Mouse (Mus musculus): ENCODE results near the gene Vav2. TPM values are rescaled to one million over a fixed set of nuclear protein-coding genes. Genes with fewer than 3 reads are reported as not detected.

Gene Vav2
- 13.9 and 15.7 TPM in 2 replicates for polyA plus RNA-seq (2015; fragmentation: Nextera tagmentation; extraction: Ambion mirVana)

DNA sequence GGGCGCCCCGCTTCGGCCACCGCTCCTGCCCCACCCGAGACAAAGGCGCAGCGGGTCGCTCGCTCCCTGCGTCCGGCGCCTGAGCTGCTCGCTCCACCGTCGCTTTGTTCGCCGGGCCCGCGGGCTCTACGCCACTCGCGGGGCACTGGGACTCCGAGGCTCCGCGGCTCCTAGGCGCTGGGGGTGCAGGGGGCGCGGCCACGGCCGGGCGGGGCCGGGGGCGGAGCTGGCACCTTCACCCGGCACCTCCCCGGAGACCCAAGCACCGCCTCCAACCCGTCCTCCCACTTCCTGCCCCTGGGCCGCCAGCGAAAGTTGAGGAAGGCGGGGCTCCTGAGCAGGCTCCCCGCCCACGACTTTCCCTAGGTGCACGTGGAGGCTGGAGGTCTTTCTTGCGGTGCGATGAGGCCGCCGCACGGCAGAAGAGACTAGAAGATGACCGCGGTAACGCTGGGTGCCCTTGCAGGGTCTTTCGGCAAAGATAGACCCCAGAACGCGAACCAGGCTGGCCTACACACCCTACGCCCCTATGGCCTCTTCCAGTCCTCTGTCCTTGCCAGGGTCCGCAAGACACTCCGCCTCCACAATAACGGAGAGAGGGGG is at the start of gene Vav2:
Gene Vav2, minus strand, starts transcription at position 179 of the 603 bp plus-strand sequence.
- peak within 1 kb of the TSS; percentile 60 for H3K9ac ChIP-seq
- H3K9me3 ChIP-seq = no peaks in the 10 kb centered on the region
- peak within 1 kb of the TSS; percentile 95 for H3K4me2 ChIP-seq
- H3K27ac ChIP-seq = peak within 1 kb of the TSS; percentile 69
- peak; percentile 90 for ATAC-seq (replicated peaks)
- under 1% methylated on average over 58 of the region's 58 CpGs for WGBS
- H3K27me3 ChIP-seq (replicated peaks) = no peaks in the 10 kb centered on the region
- peaks cover 49% of the 10 kb centered on the region for H3K4me1 ChIP-seq
- H3K4me3 ChIP-seq = peak within 1 kb of the TSS; percentile 52
- H3K36me3 ChIP-seq (replicated peaks) = no peaks in the 10 kb centered on the region

DNA sequence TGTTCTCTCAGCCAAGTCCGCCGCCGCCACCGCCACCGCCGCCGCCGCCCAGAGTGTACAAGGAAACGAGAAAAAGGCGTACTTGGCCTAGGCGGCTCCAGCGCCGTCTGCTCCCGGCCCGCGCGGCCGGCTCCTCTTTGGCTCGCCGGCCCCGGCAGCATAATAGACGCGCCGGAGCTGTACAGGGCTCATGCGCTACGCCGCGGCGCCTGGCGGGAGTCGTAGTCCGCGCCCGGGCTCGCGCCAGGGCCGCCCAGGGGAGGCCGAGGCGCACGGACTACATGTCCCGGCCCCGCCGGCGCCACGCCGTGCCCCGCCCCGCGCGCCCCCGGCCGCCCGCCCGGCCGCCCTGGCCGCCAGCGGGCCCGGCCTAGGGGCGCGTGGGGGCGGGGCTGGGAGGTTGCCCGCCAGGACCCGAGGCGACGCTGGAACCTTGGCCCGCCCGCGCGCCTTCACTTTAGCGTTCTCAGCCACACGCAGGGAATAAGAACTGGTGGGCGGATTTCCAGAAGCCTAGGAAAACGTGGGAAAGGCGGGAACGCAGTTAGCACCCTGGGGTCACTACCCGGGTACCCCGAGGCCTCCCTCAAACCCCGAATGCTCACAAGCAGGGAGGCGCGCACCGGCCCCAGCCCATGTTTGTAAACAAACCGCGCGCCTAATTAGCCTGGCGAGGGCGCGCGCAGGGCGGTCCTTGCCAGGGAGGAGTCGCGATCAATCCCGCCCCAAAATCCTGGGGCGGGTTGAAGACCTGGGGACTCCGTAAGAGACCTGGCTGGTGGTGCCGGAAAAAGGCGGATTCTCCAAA is 48.9 kb upstream of the Vav2 start:
- peak overlapping the region; percentile 88 for H3K9ac ChIP-seq
- peak overlapping the region; percentile 78 for H3K4me3 ChIP-seq
- H3K4me1 ChIP-seq = peaks cover 45% of the 10 kb centered on the region
- peak overlapping the region; percentile 96 for H3K4me2 ChIP-seq
- H3K27me3 ChIP-seq (replicated peaks) = no peaks in the 10 kb centered on the region
- no peaks in the 10 kb centered on the region for H3K9me3 ChIP-seq
- H3K36me3 ChIP-seq (replicated peaks) = no peaks in the 10 kb centered on the region
- peak overlapping the region; percentile 96 for H3K27ac ChIP-seq
- peak; percentile 99 for ATAC-seq (replicated peaks)
- under 1% methylated on average over 75 of the region's 96 CpGs for WGBS

DNA sequence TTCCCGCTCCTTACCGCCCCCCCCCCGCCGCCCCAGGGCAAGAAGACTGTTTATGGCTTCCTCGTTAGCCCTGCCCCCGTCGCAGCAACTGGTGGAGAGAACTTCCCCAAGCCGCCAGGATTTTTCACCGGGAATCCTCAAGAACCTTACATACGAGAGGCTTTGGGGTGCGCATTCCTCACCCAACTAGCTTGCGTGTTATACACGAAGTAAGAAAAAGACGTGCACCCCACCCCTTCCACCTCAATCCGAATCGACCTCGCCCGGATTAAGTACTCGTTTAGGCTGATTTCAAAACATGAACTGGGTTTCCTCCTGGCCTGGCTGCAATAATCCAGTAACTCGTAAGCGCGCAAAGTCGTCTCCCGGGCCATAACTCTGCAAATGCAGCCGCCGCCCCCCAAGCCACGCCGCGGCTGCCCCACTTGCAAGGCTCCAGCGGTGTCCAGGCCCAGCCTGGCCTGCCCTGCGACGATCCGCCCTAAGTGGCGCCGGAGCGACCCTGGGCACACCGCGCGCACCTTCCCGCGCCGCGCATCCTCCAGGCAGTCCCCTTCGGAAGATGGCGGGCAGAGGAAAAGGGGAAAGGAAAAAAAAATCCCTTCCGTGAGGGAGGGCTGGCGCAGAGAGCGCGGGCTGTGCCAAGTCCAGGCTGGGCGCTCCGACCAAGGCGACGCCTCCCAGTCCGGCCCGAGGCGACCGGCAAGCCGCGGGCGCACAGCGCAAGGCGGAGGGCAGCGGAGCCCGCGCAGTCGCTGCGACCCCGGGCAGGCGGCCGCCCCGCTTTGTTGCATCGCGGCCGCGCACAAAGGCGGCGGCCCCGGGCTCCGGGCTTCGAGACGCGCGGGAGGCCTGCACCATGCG is 48.0 kb upstream of the Vav2 start:
- H3K9me3 ChIP-seq = no peaks in the 10 kb centered on the region
- H3K36me3 ChIP-seq (replicated peaks) = no peaks in the 10 kb centered on the region
- H3K9ac ChIP-seq = peak overlapping the region; percentile 88
- WGBS = under 1% methylated on average over 79 of the region's 84 CpGs
- peaks cover 54% of the 10 kb centered on the region for H3K4me1 ChIP-seq
- H3K4me3 ChIP-seq = peak overlapping the region; percentile 78
- peak overlapping the region; percentile 96 for H3K4me2 ChIP-seq
- peak overlapping the region; percentile 96 for H3K27ac ChIP-seq
- ATAC-seq (replicated peaks) = peak; percentile 65
- no peaks in the 10 kb centered on the region for H3K27me3 ChIP-seq (replicated peaks)

DNA sequence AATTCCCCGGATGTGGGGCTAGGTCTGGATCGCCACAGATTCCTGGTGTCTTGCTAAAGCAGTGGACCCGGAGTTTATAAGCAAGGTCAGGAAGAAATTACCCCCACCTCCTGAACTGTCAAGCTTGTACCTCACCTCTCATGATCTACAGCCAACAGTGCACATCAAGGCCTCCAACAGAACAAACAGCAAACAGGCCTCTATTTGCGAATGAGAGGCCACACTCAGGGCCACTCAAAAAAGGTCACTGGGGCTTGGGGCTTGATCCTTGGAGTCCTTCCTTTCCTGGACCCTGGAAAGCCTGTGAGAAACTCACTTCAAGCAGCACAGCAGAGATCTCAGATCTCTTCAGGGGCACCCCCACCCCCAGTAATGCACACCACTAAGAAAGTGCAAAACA is 47.1 kb upstream of the Vav2 start:
- no peaks in the 10 kb centered on the region for H3K9me3 ChIP-seq
- H3K9ac ChIP-seq = peak overlapping the region; percentile 88
- H3K4me3 ChIP-seq = peak overlapping the region; percentile 78
- no peaks in the 10 kb centered on the region for H3K27me3 ChIP-seq (replicated peaks)
- H3K27ac ChIP-seq = no peak overlapping the region
- ATAC-seq (replicated peaks) = no peak
- 33% methylated on average over 4 of the region's 4 CpGs for WGBS
- H3K36me3 ChIP-seq (replicated peaks) = no peaks in the 10 kb centered on the region
- peaks cover 63% of the 10 kb centered on the region for H3K4me1 ChIP-seq
- peak overlapping the region; percentile 96 for H3K4me2 ChIP-seq

DNA sequence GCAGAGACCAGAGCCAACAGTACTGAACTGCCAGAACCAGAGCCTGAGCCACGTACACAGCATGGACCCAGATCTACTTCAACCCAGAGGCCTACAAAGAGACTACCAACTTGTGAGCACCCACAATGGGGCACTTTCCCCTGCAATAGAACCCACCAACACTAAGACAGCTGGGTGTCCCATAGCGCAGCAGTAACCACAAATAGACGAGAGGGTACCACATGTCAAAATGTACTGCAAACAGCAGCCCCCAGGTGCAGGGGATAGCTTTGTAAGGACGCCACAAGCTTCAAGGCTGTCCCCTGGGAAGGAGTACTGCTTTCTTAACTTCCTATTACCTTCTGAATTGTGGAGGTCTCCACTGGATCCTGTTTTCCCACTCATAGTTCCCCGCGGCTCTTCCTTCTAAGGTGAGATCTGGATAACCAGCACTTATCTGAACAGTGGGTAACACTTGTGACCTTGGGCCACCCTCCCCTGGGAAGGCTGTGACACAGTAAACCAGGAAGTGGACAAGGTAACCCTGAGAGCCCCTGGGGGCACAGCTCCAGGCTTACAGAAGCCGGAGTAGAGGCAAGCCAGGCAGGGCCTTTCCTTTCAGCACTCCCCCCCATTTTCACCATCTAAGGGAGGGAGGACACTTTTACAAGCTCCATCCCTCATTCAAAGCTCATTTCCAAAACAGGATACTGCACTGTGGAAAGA is 46.4 kb upstream of the Vav2 start:
- Histone ChIP-seq H3K4me1 (peaks cover 67% of the 10 kb centered on the region), H3K27me3 (replicated peaks) (no peaks in the 10 kb centered on the region), H3K9me3 (no peaks in the 10 kb centered on the region), H3K9ac (peak overlapping the region; percentile 88), H3K4me2 (peak overlapping the region; percentile 96), H3K36me3 (replicated peaks) (no peaks in the 10 kb centered on the region), H3K4me3 (peak overlapping the region; percentile 78), H3K27ac (no peak overlapping the region)
- 69% methylated on average over 7 of the region's 7 CpGs for WGBS
- ATAC-seq (replicated peaks) = no peak

DNA sequence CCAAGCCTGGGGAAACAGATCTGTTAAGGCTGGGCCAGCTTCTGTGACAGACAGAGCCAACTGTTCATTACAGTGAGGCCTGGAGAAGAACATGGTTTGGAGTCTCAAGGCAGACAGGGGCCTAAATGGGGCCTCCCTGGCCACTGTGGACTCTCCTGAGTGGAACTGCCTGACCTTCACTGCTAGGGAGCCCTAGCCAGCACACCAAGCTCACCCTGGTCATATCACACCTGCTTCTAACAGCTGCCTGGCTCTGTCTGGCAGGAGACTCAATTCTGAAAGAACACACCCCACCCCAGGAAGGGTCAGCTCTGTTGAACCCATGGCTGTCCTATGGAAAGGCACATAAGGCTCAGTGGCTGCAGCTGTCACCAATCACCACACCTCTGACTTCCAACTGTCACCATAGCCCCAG is 44.3 kb upstream of the Vav2 start:
- no peak overlapping the region for H3K9ac ChIP-seq
- no peak for ATAC-seq (replicated peaks)

GRCm38 (mm10) chr2:27470535-27470934 is 43.7 kb upstream of the Vav2 start:
- ATAC-seq (replicated peaks) = no peak
- 92% methylated on average over 2 of the region's 2 CpGs for WGBS

More for the DNA sequence above, 44.3 kb upstream of the Vav2 start:
- peaks cover 60% of the 10 kb centered on the region for H3K4me1 ChIP-seq
- H3K4me3 ChIP-seq = no peak overlapping the region
- no peaks in the 10 kb centered on the region; the same call in 1 of the 2 replicates for H3K36me3 ChIP-seq (replicated peaks)
- H3K4me2 ChIP-seq = no peak overlapping the region
- no peaks in the 10 kb centered on the region for H3K27me3 ChIP-seq (replicated peaks)
- H3K27ac ChIP-seq = no peak overlapping the region
- H3K9me3 ChIP-seq = no peaks in the 10 kb centered on the region

DNA sequence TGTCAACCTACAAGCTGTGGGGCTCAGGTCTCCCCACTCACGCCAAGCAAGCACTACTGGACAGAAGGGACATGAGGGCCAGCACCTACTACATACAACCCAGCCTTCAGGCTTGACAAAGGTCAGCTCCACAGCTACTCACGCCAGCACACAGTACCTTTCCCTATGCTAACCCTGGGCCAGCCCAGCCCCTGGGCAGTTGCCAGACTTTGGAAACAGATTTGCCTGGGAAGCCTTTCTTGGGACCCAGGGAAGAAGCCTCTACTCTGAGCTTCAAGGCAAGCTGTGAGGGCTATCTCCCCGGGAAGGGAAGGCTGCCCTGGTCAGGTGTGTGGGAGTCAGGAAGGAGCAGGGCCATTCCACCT is 43.1 kb upstream of the Vav2 start:
- 73% methylated on average over 3 of the region's 3 CpGs for WGBS
- peaks cover 59% of the 10 kb centered on the region for H3K4me1 ChIP-seq
- H3K36me3 ChIP-seq (replicated peaks) = peaks cover 2% of the 10 kb centered on the region; the same call in 1 of the 2 replicates
- H3K27ac ChIP-seq = no peak overlapping the region
- H3K27me3 ChIP-seq (replicated peaks) = no peaks in the 10 kb centered on the region
- H3K4me2 ChIP-seq = no peak overlapping the region
- no peak for ATAC-seq (replicated peaks)
- H3K9me3 ChIP-seq = no peaks in the 10 kb centered on the region
- H3K9ac ChIP-seq = no peak overlapping the region
- H3K4me3 ChIP-seq = no peak overlapping the region

More at GRCm38 (mm10) chr2:27470535-27470934, 43.7 kb upstream of the Vav2 start:
- H3K4me2 ChIP-seq = no peak overlapping the region
- peaks cover 1% of the 10 kb centered on the region; the same call in 1 of the 2 replicates for H3K36me3 ChIP-seq (replicated peaks)
- H3K4me3 ChIP-seq = no peak overlapping the region
- no peak overlapping the region for H3K9ac ChIP-seq
- no peak overlapping the region for H3K27ac ChIP-seq
- H3K9me3 ChIP-seq = no peaks in the 10 kb centered on the region
- H3K4me1 ChIP-seq = peaks cover 59% of the 10 kb centered on the region
- no peaks in the 10 kb centered on the region for H3K27me3 ChIP-seq (replicated peaks)

GRCm38 (mm10) chr2:27469292-27469990 is 42.6 kb upstream of the Vav2 start:
- Histone ChIP-seq H3K27ac (no peak overlapping the region), H3K4me2 (no peak overlapping the region), H3K9me3 (no peaks in the 10 kb centered on the region), H3K36me3 (replicated peaks) (peaks cover 2% of the 10 kb centered on the region; the same call in 1 of the 2 replicates), H3K27me3 (replicated peaks) (no peaks in the 10 kb centered on the region), H3K4me1 (peaks cover 59% of the 10 kb centered on the region), H3K9ac (no peak overlapping the region), H3K4me3 (no peak overlapping the region)
- no peak for ATAC-seq (replicated peaks)
- WGBS = 87% methylated on average over 4 of the region's 4 CpGs

- Histone ChIP-seq H3K27ac (no peak overlapping the region), H3K4me2 (no peak overlapping the region), H3K9ac (no peak overlapping the region), H3K4me3 (no peak overlapping the region), H3K27me3 (replicated peaks) (no peaks in the 10 kb centered on the region), H3K36me3 (replicated peaks) (peaks cover 51% of the 10 kb centered on the region), H3K4me1 (no peaks in the 10 kb centered on the region), H3K9me3 (no peaks in the 10 kb centered on the region)
- ATAC-seq (replicated peaks) = no peak
- 90% methylated on average over 4 of the region's 4 CpGs for WGBS
These were observed 36.1 kb upstream of the Vav2 start for GRCm38 (mm10) chr2:27462901-27463300.

Data from midbrain, embryonic 15.5 days (tissue).